Mouse (Mus musculus): ENCODE results near the gene Scarf1.

Scarf1 gene

GRCm38 (mm10) chr11:75566276-75567196 lies 53.2 kb downstream of the Scarf1 start:
- no peak for DNase-seq (ENCODE audit: low read depth)

GRCm38 (mm10) chr11:75567346-75568114 lies 54.2 kb downstream of the Scarf1 start:
- peak; percentile 40 for DNase-seq (ENCODE audit: low read depth)

GRCm38 (mm10) chr11:75568115-75568511 lies 54.8 kb downstream of the Scarf1 start:
- no peak for DNase-seq (ENCODE audit: low read depth)

- no peak for DNase-seq (ENCODE audit: low read depth)
Observed at GRCm38 (mm10) chr11:75568962-75569361, 55.6 kb downstream of the Scarf1 start.

GRCm38 (mm10) chr11:75570375-75571125 lies 57.2 kb downstream of the Scarf1 start:
- no peak for DNase-seq (ENCODE audit: low read depth)

GRCm38 (mm10) chr11:75571126-75571990 lies 58.0 kb downstream of the Scarf1 start:
- DNase-seq (ENCODE audit: low read depth) = peak; percentile 84

GRCm38 (mm10) chr11:75572301-75572791 lies 59.0 kb downstream of the Scarf1 start:
- no peak for DNase-seq (ENCODE audit: low read depth)

GRCm38 (mm10) chr11:75572854-75573650 lies 59.7 kb downstream of the Scarf1 start:
- peak; percentile 98 for DNase-seq (ENCODE audit: low read depth)

GRCm38 (mm10) chr11:75574378-75575123 lies 61.2 kb downstream of the Scarf1 start:
- no peak for DNase-seq (ENCODE audit: low read depth)

- DNase-seq (ENCODE audit: low read depth) = no peak
Observed at GRCm38 (mm10) chr11:75575560-75576123, 62.3 kb downstream of the Scarf1 start.
